17 mouse cellular contexts compared by ENCODE assay signal in genomic region chr10:77442250-77442649, GRCm38 (mm10). TPM values are rescaled to one million over a fixed set of nuclear protein-coding genes. Genes with fewer than 3 reads are reported as not detected.
DNase-seq lines count a peak whose midpoint lies in the region; ATAC-seq and TF ChIP-seq lines count a peak whose summit lies in the region.
"Had no signal": no experiment of that assay in that cellular context is flagged by ENCODE, and none has a peak within 500 bp of the region (broad histone marks: within the 10 kb centered on the region; RNA-seq: fewer than 3 reads in every experiment).

No protein-coding gene starts in this region.

- no peak for TF ChIP-seq POLR2A in kidney, adult 2 months (IDR thresholded peaks at IDR 0.05; ENCODE audit: low read depth, low read length)

- no peak overlapping the region for H3K4me3 ChIP-seq in heart, embryonic 11.5 days (ENCODE audit: low read depth, low read length)
- no peak overlapping the region for H3K4me3 ChIP-seq in kidney, adult 2 months (ENCODE audit: insufficient read depth, low read depth, low read length)
- H3K4me3 ChIP-seq in kidney, embryonic 14.5 days (ENCODE audit: low read length), result no peak overlapping the region
- H3K4me3 ChIP-seq in lung, postnatal 0 days (ENCODE audit: low read depth, low read length), result no peak overlapping the region
- H3K4me3 ChIP-seq in intestine, embryonic 16.5 days (ENCODE audit: low read length), result no peak overlapping the region
- H3K4me3 ChIP-seq: embryonic facial prominence, embryonic 15.5 days; limb, embryonic 12.5 days; midbrain, embryonic 12.5 days; myocyte had no signal

- H3K27ac ChIP-seq in heart, embryonic 11.5 days (ENCODE audit: low read depth, low read length), result no peak overlapping the region; the same call in 1 of the 2 replicates
- H3K27ac ChIP-seq in kidney, adult 2 months (ENCODE audit: insufficient read depth, low read depth, low read length), result no peak overlapping the region
- H3K27ac ChIP-seq in kidney, embryonic 14.5 days (ENCODE audit: low read depth, low read length), result no peak overlapping the region
- peak overlapping the region; percentile 71 for H3K27ac ChIP-seq in lung, postnatal 0 days (ENCODE audit: low read length)
- no peak overlapping the region for H3K27ac ChIP-seq in intestine, embryonic 16.5 days (ENCODE audit: low read length)
- H3K27ac ChIP-seq: embryonic facial prominence, embryonic 15.5 days; limb, embryonic 12.5 days; midbrain, embryonic 12.5 days had no signal

- DNase-seq in heart, adult 11 months, result peak; percentile 91
- peak; percentile 70 for DNase-seq in kidney, adult 2 months
- no peak for DNase-seq in lung, postnatal 0 days (ENCODE audit: low spot score)
- DNase-seq in lung, postnatal 25 days (ENCODE audit: low spot score), result no peak
- DNase-seq: cerebellum, postnatal 14 days; gastrocnemius, postnatal 36 days; lung, postnatal 36 days; retina, postnatal 1 day; thymus, adult 18-20 months had no signal

- TF ChIP-seq CTCF in kidney, adult 2 months (conservative IDR thresholded peaks at IDR 0.05; ENCODE audit: insufficient read depth, insufficient read length, low read depth, low read length), result 0 out of 2 replicates have a peak, but pooled peaks have one; percentile 20
- peak; percentile 27 for TF ChIP-seq CTCF in lung, postnatal 0 days (IDR thresholded peaks at IDR 0.05)

- no peaks in the 10 kb centered on the region for H3K9me3 ChIP-seq in heart, embryonic 11.5 days (replicated peaks; ENCODE audit: control insufficient read depth, low read length)
- 0 out of 2 replicates have a peak, but pooled peaks cover 8% of the 10 kb centered on the region for H3K9me3 ChIP-seq in kidney, embryonic 14.5 days (ENCODE audit: control insufficient read depth, low read length)
- H3K9me3 ChIP-seq in lung, postnatal 0 days (ENCODE audit: low read length), result no peaks in the 10 kb centered on the region
- H3K9me3 ChIP-seq in intestine, embryonic 16.5 days (ENCODE audit: control insufficient read depth, low read length), result peaks cover 7% of the 10 kb centered on the region; the same call in 1 of the 2 replicates
- H3K9me3 ChIP-seq: embryonic facial prominence, embryonic 15.5 days had no signal

- H3K4me1 ChIP-seq in heart, embryonic 11.5 days (ENCODE audit: control insufficient read depth, insufficient read depth, low read length), result peaks cover 22% of the 10 kb centered on the region
- H3K4me1 ChIP-seq in kidney, adult 2 months (ENCODE audit: control insufficient read depth, insufficient read depth, low read length), result peaks cover 5% of the 10 kb centered on the region; the same call in 1 of the 2 replicates
- peaks cover 13% of the 10 kb centered on the region for H3K4me1 ChIP-seq in kidney, embryonic 14.5 days (ENCODE audit: control insufficient read depth, insufficient read depth, low read length)
- peaks cover 6% of the 10 kb centered on the region; the same call in 1 of the 2 replicates for H3K4me1 ChIP-seq in lung, postnatal 0 days (ENCODE audit: insufficient read depth, low read depth, low read length)
- H3K4me1 ChIP-seq in intestine, embryonic 16.5 days (ENCODE audit: control insufficient read depth, insufficient read depth, low read length), result peaks cover 11% of the 10 kb centered on the region
- H3K4me1 ChIP-seq: midbrain, embryonic 12.5 days had no signal

- no peak for ATAC-seq in heart, embryonic 11.5 days (replicated peaks; ENCODE audit: insufficient number of reproducible peaks, low FRiP score, low TSS enrichment)
- no peak for ATAC-seq in kidney, embryonic 14.5 days (ENCODE audit: low FRiP score, low TSS enrichment)
- no peak for ATAC-seq in lung, postnatal 0 days
- no peak for ATAC-seq in intestine, embryonic 16.5 days
- ATAC-seq: hindbrain, embryonic 16.5 days had no signal

- no peaks in the 10 kb centered on the region for H3K27me3 ChIP-seq in heart, embryonic 11.5 days (ENCODE audit: control insufficient read depth, insufficient read depth, low read length)
- H3K27me3 ChIP-seq in kidney, adult 2 months (replicated peaks; ENCODE audit: control insufficient read depth, insufficient read depth, low read length), result no peaks in the 10 kb centered on the region
- H3K27me3 ChIP-seq in kidney, embryonic 14.5 days (ENCODE audit: control insufficient read depth, insufficient read depth, low read length), result no peaks in the 10 kb centered on the region
- no peaks in the 10 kb centered on the region for H3K27me3 ChIP-seq in lung, postnatal 0 days (replicated peaks; ENCODE audit: insufficient read depth, low read length)
- no peaks in the 10 kb centered on the region for H3K27me3 ChIP-seq in intestine, embryonic 16.5 days (replicated peaks; ENCODE audit: control insufficient read depth, insufficient read depth, low read length)
- H3K27me3 ChIP-seq: limb, embryonic 12.5 days; midbrain, embryonic 12.5 days had no signal

- H3K9ac ChIP-seq in heart, embryonic 11.5 days (ENCODE audit: low read depth, low read length), result no peak overlapping the region
- no peak overlapping the region for H3K9ac ChIP-seq in kidney, embryonic 14.5 days (ENCODE audit: low read depth, low read length)
- H3K9ac ChIP-seq in lung, postnatal 0 days (replicated peaks; ENCODE audit: low read depth), result no peak overlapping the region
- H3K9ac ChIP-seq in intestine, embryonic 16.5 days (ENCODE audit: low read depth, low read length), result no peak overlapping the region
- H3K9ac ChIP-seq: embryonic facial prominence, embryonic 15.5 days; limb, embryonic 12.5 days; midbrain, embryonic 12.5 days had no signal

- WGBS in heart, embryonic 11.5 days (ENCODE audit: insufficient replicate concordance), result 69% methylated on average over 4 of the region's 4 CpGs
- 74% methylated on average over 4 of the region's 4 CpGs for WGBS in kidney, adult 2 months
- 80% methylated on average over 4 of the region's 4 CpGs for WGBS in kidney, embryonic 14.5 days
- WGBS in lung, postnatal 0 days, result 75% methylated on average over 4 of the region's 4 CpGs
- 78% methylated on average over 4 of the region's 4 CpGs for whole genome bisulfite sequencing in intestine, embryonic 16.5 days

- H3K36me3 ChIP-seq in heart, embryonic 11.5 days (ENCODE audit: control insufficient read depth, insufficient read depth, low read length), result no peaks in the 10 kb centered on the region
- H3K36me3 ChIP-seq in kidney, adult 2 months (ENCODE audit: control insufficient read depth, insufficient read depth, low read length), result no peaks in the 10 kb centered on the region
- no peaks in the 10 kb centered on the region for H3K36me3 ChIP-seq in kidney, embryonic 14.5 days (ENCODE audit: control insufficient read depth, insufficient read depth, low read length)
- H3K36me3 ChIP-seq in lung, postnatal 0 days (ENCODE audit: insufficient read depth, low read length), result no peaks in the 10 kb centered on the region
- no peaks in the 10 kb centered on the region for H3K36me3 ChIP-seq in intestine, embryonic 16.5 days (ENCODE audit: control insufficient read depth, insufficient read depth, low read length)
- H3K36me3 ChIP-seq: embryonic facial prominence, embryonic 15.5 days; limb, embryonic 12.5 days; midbrain, embryonic 12.5 days had no signal

- TF ChIP-seq EP300 in lung, postnatal 0 days (IDR thresholded peaks at IDR 0.05), result no peak

- H3K4me2 ChIP-seq in heart, embryonic 11.5 days, result no peak overlapping the region
- no peak overlapping the region for H3K4me2 ChIP-seq in kidney, embryonic 14.5 days (replicated peaks; ENCODE audit: low read depth, low read length)
- H3K4me2 ChIP-seq in lung, postnatal 0 days (replicated peaks; ENCODE audit: low read depth, low read length), result no peak overlapping the region
- no peak overlapping the region for H3K4me2 ChIP-seq in intestine, embryonic 16.5 days (ENCODE audit: low read depth, low read length)
- H3K4me2 ChIP-seq: embryonic facial prominence, embryonic 15.5 days; limb, embryonic 12.5 days; midbrain, embryonic 12.5 days had no signal

RNA-seq across cellular contexts. Expression of gene Adarb1, which starts 24.2 kb away (rescaled TPM):
- 8.7 and 8.8 TPM in 2 replicates for polyA plus RNA-seq in heart, embryonic 11.5 days (2014; fragmentation: Nextera tagmentation; extraction: Ambion mirVana)
- 6.2 and 6.6 TPM in 2 replicates for polyA plus RNA-seq in kidney, adult 2 months (2012; rRNA removed)
- polyA plus RNA-seq in kidney, embryonic 14.5 days (2014; fragmentation: Nextera tagmentation; extraction: Ambion mirVana), result 5.1 and 7.3 TPM in 2 replicates
- 25.3 and 30.1 TPM in 2 replicates for polyA plus RNA-seq in lung, postnatal 0 days (2015; fragmentation: Nextera tagmentation; extraction: Ambion mirVana)
- polyA plus RNA-seq in intestine, embryonic 16.5 days (2015; fragmentation: Nextera tagmentation; extraction: Ambion mirVana), result 2.7 and 3.0 TPM in 2 replicates

Comparison
In these comparisons a context has a peak if more than half of its experiments do, and no peak if none do; other contexts are left out.
1. DNase-seq: peak in heart, adult 11 months (single experiment) and kidney, adult 2 months (single experiment); none in lung, postnatal 0 days (single experiment) and lung, postnatal 25 days (single experiment).